Mouse (Mus musculus): ENCODE results near the gene Sik1.

- TF ChIP-seq POLR2A (IDR thresholded peaks at IDR 0.05; ENCODE audit: insufficient read length, low read depth) (peak; percentile 16), TCF12 (IDR thresholded peaks at IDR 0.05; ENCODE audit: insufficient read depth, poor library complexity, severe bottlenecking) (no peak), MAX (IDR thresholded peaks at IDR 0.05; ENCODE audit: low read depth) (no peak), MYOG (IDR thresholded peaks at IDR 0.05; ENCODE audit: control insufficient read depth in 1 of 3, insufficient read depth in 1 of 3, insufficient read length in 2 of 3, low read depth in 2 of 3) (peak in 1 of 3 experiments; percentile 18), MYOD1 (IDR thresholded peaks at IDR 0.05; ENCODE audit: control insufficient read depth in 1 of 3, insufficient read length in 2 of 3, low read depth in 2 of 3) (peak in 1 of 3 experiments; percentile 38), CEBPB (IDR thresholded peaks at IDR 0.05; ENCODE audit: insufficient read depth, poor library complexity, severe bottlenecking) (no peak), USF1 (IDR thresholded peaks at IDR 0.05; ENCODE audit: low read depth) (no peak)
These were observed 47.3 kb downstream of the Sik1 start for GRCm38 (mm10) chr17:31808082-31808875.

Data from myocyte (in vitro differentiated cells).